Mouse (Mus musculus): ENCODE data around the gene Cby3. TPM values are rescaled to one million over a fixed set of nuclear protein-coding genes. Genes with fewer than 3 reads are reported as not detected.
A peak's percentile ranks its signal among the peaks of the same experiment; 100 is the strongest.

Gene Cby3
- polyA plus RNA-seq, 1 experiment from 2014 or later, result 1.8 TPM

- no peak overlapping the region for H3K4me3 ChIP-seq (replicated peaks)
- H3K9ac ChIP-seq (replicated peaks), result no peak overlapping the region
- no peaks in the 10 kb centered on the region for H3K9me3 ChIP-seq (replicated peaks)
- H3K4me1 ChIP-seq, result no peaks in the 10 kb centered on the region
- no peak overlapping the region for H3K27ac ChIP-seq (replicated peaks)
- H3K4me2 ChIP-seq, result no peak overlapping the region
- WGBS, result 78% methylated on average over 11 of the region's 11 CpGs
- H3K36me3 ChIP-seq, result peaks cover 80% of the 10 kb centered on the region
- no peak for ATAC-seq (ENCODE audit: low FRiP score)
- no peaks in the 10 kb centered on the region for H3K27me3 ChIP-seq (replicated peaks)
Observed at GRCm38 (mm10) chr11:50396766-50397307, 42.6 kb downstream of the Cby3 start.

- Histone ChIP-seq H3K9me3 (replicated peaks) (no peaks in the 10 kb centered on the region), H3K27me3 (replicated peaks) (no peaks in the 10 kb centered on the region), H3K36me3 (peaks cover 80% of the 10 kb centered on the region), H3K4me3 (replicated peaks) (no peak overlapping the region), H3K4me1 (no peaks in the 10 kb centered on the region), H3K9ac (replicated peaks) (no peak overlapping the region), H3K4me2 (no peak overlapping the region), H3K27ac (replicated peaks) (no peak overlapping the region)
- 89% methylated on average over 9 of the region's 9 CpGs for WGBS
- ATAC-seq (ENCODE audit: low FRiP score), result no peak
Observed at GRCm38 (mm10) chr11:50397316-50397715, 43.1 kb downstream of the Cby3 start.

- H3K4me2 ChIP-seq, result no peak overlapping the region
- no peak overlapping the region for H3K27ac ChIP-seq (replicated peaks)
- no peaks in the 10 kb centered on the region for H3K4me1 ChIP-seq
- H3K27me3 ChIP-seq (replicated peaks), result no peaks in the 10 kb centered on the region
- peaks cover 84% of the 10 kb centered on the region for H3K36me3 ChIP-seq
- no peak overlapping the region for H3K4me3 ChIP-seq (replicated peaks)
- no peak overlapping the region for H3K9ac ChIP-seq (replicated peaks)
- ATAC-seq (ENCODE audit: low FRiP score), result no peak
- H3K9me3 ChIP-seq (replicated peaks), result no peaks in the 10 kb centered on the region
- WGBS, result 92% methylated on average over 13 of the region's 13 CpGs
Observed at GRCm38 (mm10) chr11:50398803-50399202, 44.5 kb downstream of the Cby3 start.

GRCm38 (mm10) chr11:50402481-50402880 lies 48.2 kb downstream of the Cby3 start:
- 94% methylated on average over 3 of the region's 3 CpGs for WGBS
- H3K27ac ChIP-seq (replicated peaks), result no peak overlapping the region
- no peak for ATAC-seq (ENCODE audit: low FRiP score)
- H3K4me1 ChIP-seq, result no peaks in the 10 kb centered on the region
- no peaks in the 10 kb centered on the region for H3K9me3 ChIP-seq (replicated peaks)
- H3K9ac ChIP-seq (replicated peaks), result no peak overlapping the region
- H3K27me3 ChIP-seq (replicated peaks), result no peaks in the 10 kb centered on the region
- H3K36me3 ChIP-seq, result peaks cover 93% of the 10 kb centered on the region
- no peak overlapping the region for H3K4me2 ChIP-seq
- H3K4me3 ChIP-seq (replicated peaks), result no peak overlapping the region

GRCm38 (mm10) chr11:50403367-50404014 lies 49.2 kb downstream of the Cby3 start:
- Histone ChIP-seq H3K4me1 (no peaks in the 10 kb centered on the region), H3K27me3 (replicated peaks) (no peaks in the 10 kb centered on the region), H3K36me3 (peaks cover 83% of the 10 kb centered on the region), H3K4me3 (replicated peaks) (no peak overlapping the region), H3K27ac (replicated peaks) (0 out of 2 replicates have a peak overlapping the region, but pooled peaks have one; percentile 5), H3K9me3 (replicated peaks) (no peaks in the 10 kb centered on the region), H3K9ac (replicated peaks) (no peak overlapping the region), H3K4me2 (no peak overlapping the region)
- WGBS, result 74% methylated on average over 10 of the region's 10 CpGs
- no peak for ATAC-seq (ENCODE audit: low FRiP score)

- Histone ChIP-seq H3K27me3 (replicated peaks) (no peaks in the 10 kb centered on the region), H3K9ac (replicated peaks) (no peak overlapping the region), H3K9me3 (replicated peaks) (no peaks in the 10 kb centered on the region), H3K4me1 (no peaks in the 10 kb centered on the region), H3K27ac (replicated peaks) (no peak overlapping the region), H3K4me3 (replicated peaks) (no peak overlapping the region), H3K4me2 (no peak overlapping the region), H3K36me3 (peaks cover 72% of the 10 kb centered on the region)
- ATAC-seq (ENCODE audit: low FRiP score), result no peak
- WGBS, result 60% methylated on average over 6 of the region's 6 CpGs
Observed at GRCm38 (mm10) chr11:50407235-50407634, 53.0 kb downstream of the Cby3 start.

MicroRNA genes within 50 kb of the gene (microRNA counts, 519-probe panel; counts per million panel counts)
- 2,464 counts per million, percentile 56 among the panel's probes with 10 or more counts for microRNA mmu-miR-804

Small RNA genes lying within 50 kb of the gene (microRNA-seq; reads per million reads assigned to microRNA genes)
- gene Mir804, result not detected

Other genes with a start within 250 kb of the Cby3 start
- gene Tbc1d9b, start 223.1 kb upstream of the Cby3 start, polyA plus RNA-seq (2015; fragmentation: Nextera tagmentation; extraction: Ambion mirVana), result 35.9 and 41.3 TPM in 2 replicates
- 34.2 and 36.7 TPM in 2 replicates for gene Mrnip, start 180.0 kb upstream of the Cby3 start, polyA plus RNA-seq (2015; fragmentation: Nextera tagmentation; extraction: Ambion mirVana)
- 421 and 450 TPM in 2 replicates for gene Sqstm1, start 143.6 kb upstream of the Cby3 start, polyA plus RNA-seq (2015; fragmentation: Nextera tagmentation; extraction: Ambion mirVana)
- 50.2 and 63.8 TPM in 2 replicates for gene Mgat4b, start 143.6 kb upstream of the Cby3 start, polyA plus RNA-seq (2015; fragmentation: Nextera tagmentation; extraction: Ambion mirVana)
- 2.9 and 3.7 TPM in 2 replicates for gene Ltc4s, start 115.8 kb upstream of the Cby3 start, polyA plus RNA-seq (2015; fragmentation: Nextera tagmentation; extraction: Ambion mirVana)
- 2.5 and 2.6 TPM in 2 replicates for gene Maml1, start 62.2 kb upstream of the Cby3 start, polyA plus RNA-seq (2015; fragmentation: Nextera tagmentation; extraction: Ambion mirVana)
- 289 and 305 TPM in 2 replicates for gene Canx, start 28.8 kb upstream of the Cby3 start, polyA plus RNA-seq (2015; fragmentation: Nextera tagmentation; extraction: Ambion mirVana)
- 390 and 401 TPM in 2 replicates for gene Hnrnph1, start 22.5 kb downstream of the Cby3 start, polyA plus RNA-seq (2015; fragmentation: Nextera tagmentation; extraction: Ambion mirVana)
- 21.8 and 25.1 TPM in 2 replicates for gene Rufy1, start 76.7 kb downstream of the Cby3 start, polyA plus RNA-seq (2015; fragmentation: Nextera tagmentation; extraction: Ambion mirVana)
- gene Adamts2, start 247.6 kb downstream of the Cby3 start, polyA plus RNA-seq (2015; fragmentation: Nextera tagmentation; extraction: Ambion mirVana), result 4.7 and 5.6 TPM in 2 replicates

All from neural tube, embryonic 15.5 days (tissue).